Mouse (Mus musculus) liver (tissue): Measurements from ENCODE around the gene Grin2b.

Experiments
- DNase-seq: peaks from one replicate; pipeline ENCODE4 v3.0.0-alpha.2; 2020; ENCODE audit warnings: mixed read lengths

The Grin2b gene

DNA sequence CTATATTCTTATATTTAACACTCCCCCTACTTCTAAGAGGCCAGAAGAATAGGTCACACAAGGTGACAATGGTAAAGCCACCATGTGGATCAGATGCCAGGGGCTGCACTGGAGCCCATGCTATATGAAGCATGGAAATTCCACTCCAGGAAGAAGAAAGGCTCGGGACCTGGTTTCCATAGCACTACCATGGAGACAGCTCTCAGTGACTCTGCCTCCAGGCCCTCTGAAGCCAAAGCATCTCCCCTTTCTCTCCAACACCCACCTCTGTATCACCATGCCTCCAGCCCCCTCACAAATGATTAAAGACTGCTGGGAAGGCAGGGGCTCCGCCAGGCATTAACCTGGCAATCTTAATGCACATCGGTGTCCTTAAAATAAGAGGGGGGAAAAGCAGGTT is 179.4 kb downstream of the Grin2b start:
- no peak for DNase-seq

GRCm38 (mm10) chr6:135993378-135993777 is 179.9 kb downstream of the Grin2b start:
- DNase-seq: no peak

- no peak for DNase-seq
Observed at GRCm38 (mm10) chr6:135976106-135976505, 197.2 kb downstream of the Grin2b start.

- no peak for DNase-seq
Observed at GRCm38 (mm10) chr6:135972481-135972880, 200.8 kb downstream of the Grin2b start.

- no peak for DNase-seq
Observed at GRCm38 (mm10) chr6:135971481-135971880, 201.8 kb downstream of the Grin2b start.

DNA sequence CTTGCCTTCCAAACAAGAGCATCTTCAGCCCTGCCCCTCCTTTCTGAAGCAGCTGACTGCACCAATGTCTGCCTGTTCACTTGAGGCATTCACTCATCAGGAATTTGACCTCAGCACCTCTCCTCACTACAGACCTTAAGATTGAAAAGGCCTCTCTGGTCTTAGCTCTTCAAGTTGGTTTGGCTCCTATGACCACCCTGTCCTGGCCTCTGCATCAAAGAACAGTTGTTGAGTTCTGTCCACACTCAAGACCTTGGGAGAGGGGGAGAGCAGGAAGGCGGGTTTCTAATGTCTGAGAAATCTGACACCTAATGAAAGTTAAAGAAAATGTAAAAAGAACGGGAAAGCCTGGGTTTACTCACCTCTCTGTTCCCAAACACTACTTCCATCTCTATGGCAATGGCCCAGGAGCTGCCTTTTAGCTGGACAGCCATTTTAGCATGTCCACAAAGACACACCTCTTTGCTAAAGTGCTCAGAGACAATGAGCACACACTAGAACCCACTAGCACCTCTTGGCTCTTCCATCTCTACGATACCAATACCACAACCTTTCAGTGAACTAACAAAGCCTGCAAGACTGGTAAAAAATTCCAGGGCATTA is 202.5 kb downstream of the Grin2b start:
- no peak for DNase-seq

GRCm38 (mm10) chr6:135961766-135962165 is 211.5 kb downstream of the Grin2b start:
- DNase-seq: no peak

- no peak for DNase-seq
Observed at GRCm38 (mm10) chr6:135959629-135960028, 213.7 kb downstream of the Grin2b start.

DNA sequence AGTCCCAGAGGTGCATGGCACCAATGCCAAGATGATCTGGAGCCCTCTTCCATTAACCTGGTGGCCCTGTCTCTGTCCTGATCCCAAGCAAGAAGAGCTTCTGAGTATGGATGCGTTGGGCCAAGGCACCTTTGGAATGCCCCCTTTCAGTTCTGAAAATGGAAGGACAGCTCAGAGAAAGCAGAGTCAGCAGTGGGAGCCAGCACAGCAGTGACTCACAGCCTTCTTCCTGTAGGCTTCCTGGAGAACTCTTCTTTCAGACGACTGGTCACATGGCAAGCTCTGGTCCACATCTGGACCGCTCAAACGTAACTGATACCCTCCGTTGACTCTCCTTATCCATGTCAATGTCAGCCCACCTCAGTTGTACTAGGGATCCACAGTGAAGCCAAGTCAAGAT is 221.6 kb downstream of the Grin2b start:
- DNase-seq: no peak

GRCm38 (mm10) chr6:135945511-135945910 is 227.8 kb downstream of the Grin2b start:
- no peak for DNase-seq

DNA sequence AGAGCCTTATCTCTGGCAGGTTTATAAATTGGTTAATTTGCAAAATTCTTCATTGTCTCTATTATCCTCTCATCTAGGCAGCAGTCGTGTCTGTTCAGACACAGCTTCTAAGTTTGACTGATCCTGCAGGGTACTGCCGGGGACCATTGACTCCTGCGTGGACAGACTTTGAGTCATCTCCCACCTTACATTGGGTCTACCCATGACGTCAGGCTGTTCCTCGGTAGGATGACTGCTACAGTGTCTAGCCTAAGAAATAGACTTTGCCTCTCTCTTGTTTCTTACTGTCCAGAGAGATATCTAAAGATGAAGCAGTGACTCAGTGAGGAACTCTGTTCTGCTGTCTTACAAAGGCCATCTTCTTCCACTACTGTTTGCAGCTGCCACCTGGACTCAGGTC is 229.0 kb downstream of the Grin2b start:
- no peak for DNase-seq

DNA sequence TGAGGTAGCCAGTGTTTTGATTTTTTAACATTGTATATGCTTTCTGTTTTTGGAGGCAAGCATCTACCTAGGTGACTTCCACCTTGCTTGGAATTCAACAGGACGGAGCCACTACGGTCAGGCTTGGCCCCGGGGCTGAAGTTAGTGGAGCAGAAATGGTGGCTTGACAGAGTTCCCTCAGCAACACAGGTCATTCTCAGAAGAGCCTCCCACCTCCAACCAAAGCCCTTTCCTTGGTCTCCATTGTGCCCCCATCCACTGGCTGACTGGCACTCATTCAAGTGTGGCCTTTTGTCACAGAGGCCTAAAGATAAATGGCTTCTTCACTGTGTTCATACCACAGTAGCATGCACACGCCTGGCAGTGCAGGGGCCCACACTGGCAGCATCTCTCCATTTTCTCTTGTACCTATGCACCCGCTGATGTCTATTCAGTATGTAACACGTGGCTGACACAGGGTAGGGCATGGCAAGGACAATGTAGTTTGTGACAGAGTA is 230.1 kb downstream of the Grin2b start:
- DNase-seq: no peak

GRCm38 (mm10) chr6:135932924-135933323 is 240.4 kb downstream of the Grin2b start:
- no peak for DNase-seq

GRCm38 (mm10) chr6:135932400-135932920 is 240.9 kb downstream of the Grin2b start:
- DNase-seq: no peak

DNA sequence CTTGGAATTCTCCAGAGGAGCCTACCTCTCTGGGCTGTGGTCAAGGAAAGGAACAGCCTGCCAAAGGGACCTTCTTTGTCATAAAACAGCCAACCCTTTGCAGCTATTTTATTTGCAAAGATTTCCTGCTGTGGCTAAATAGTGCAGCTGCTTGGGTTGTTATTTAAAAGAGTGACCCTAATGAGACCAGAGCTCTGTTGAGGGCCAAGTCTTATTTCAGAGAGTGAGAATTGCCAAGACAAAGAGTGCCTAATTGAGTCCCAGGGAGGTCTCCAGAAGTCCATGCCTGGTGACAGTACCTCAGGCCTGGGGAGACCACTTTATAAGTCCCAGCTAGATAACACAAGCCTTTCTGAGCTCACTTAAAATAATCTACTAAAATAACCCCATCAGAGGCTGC is 255.6 kb downstream of the Grin2b start:
- no peak for DNase-seq

DNA sequence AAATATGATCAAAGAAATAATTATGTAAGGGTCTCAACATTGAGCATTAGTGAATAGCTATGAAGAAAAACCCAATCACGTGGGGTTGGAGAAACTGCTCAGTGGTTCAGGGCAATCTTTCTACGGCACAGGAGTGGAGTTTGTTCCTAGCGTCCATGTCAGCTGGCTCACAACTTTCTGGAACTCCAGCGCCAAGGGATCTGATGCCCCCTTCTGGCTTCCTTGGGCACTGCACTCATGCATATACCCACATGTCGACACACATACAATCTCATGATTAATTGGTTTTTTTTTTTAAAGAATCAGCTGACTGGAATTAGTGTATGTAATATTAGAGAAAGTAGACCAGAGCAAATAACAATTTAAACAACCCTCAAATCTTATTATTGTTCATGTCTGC is 258.7 kb downstream of the Grin2b start:
- DNase-seq: no peak

GRCm38 (mm10) chr6:135912114-135912513 is 261.2 kb downstream of the Grin2b start:
- no peak for DNase-seq

GRCm38 (mm10) chr6:135911131-135911530 is 262.2 kb downstream of the Grin2b start:
- no peak for DNase-seq

GRCm38 (mm10) chr6:135907540-135908320 is 265.6 kb downstream of the Grin2b start:
- peak; percentile 50 for DNase-seq

GRCm38 (mm10) chr6:135907137-135907536 is 266.2 kb downstream of the Grin2b start:
- DNase-seq: no peak

DNA sequence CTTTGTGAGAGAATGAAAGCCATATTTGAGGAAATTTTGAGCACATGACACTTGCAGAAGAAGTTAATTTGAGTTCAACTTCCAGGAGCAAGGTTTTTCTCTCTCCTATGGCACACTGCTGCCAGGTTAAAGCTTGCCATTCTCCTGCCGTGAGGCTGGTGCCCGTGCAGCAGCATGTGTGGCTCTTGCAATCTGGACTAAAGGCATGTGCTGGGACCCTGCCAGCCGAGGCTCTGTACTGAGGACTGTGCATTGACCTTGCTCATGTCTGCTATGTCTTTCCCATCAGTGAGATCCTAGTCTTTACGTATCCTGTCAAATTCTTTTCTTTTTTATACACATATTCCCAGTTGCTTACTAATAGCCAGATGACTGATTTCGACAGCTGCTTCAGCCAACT is 268.9 kb downstream of the Grin2b start:
- DNase-seq: no peak

DNA sequence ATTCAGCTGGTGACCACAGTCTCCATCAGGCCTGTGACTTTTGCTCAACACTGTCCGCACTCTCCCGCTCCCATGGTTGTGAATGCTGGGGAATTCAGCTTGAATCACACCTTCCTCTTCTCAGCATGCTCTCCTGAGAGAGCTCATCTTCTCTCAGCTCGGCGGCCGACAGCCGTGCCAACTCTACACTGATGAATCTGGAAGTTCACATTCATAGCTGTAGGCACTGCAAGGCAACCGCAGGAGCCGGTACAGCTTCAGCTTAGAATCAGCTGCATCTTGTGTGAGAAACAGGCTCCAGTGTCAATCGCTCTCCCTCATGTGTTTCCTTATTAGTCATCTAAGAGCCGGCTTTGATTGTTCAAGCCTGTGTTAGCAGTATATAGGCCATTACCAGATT is 272.9 kb downstream of the Grin2b start:
- no peak for DNase-seq

GRCm38 (mm10) chr6:135899225-135899624 is 274.1 kb downstream of the Grin2b start:
- DNase-seq: no peak

DNA sequence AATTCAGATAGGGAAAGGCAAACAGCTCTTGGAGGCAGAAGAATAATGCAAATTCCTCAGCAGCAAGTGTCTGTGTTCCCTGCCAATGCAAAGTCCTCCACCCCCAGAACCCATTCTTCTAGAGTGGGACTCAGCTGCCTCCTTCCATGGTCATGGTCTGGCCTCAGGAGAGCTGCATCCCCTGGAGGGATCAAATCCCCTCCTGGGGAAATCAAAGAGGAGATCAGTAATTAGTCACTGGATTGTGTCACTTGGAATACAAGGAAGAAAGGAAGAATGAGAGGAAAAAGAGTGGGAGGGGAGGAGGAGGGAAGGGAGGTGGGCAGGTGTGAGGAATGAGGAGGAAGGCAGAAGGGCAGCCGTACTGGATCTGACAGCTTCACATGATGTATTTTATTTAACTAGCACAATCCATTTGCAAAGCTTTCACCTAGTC is 278.5 kb downstream of the Grin2b start:
- no peak for DNase-seq
